Mouse (Mus musculus) heart, adult 2 months (tissue): ENCODE measurements at regions not wholly inside any gene's neighbourhood (a gene's known extent, or its start where the extent isn't known, plus 50 kb on each side); places are given as distances from the start of the nearest gene placed in this dataset.

Experiments
- DNase-seq, 2 experiments: peaks; one replicate each; pipeline ENCODE4 v3.0.0; 2021
- H3K27ac ChIP-seq: fragments of 200-600 bp; 2 replicates; pipeline ENCODE4 v1.8.1; 2022
- H3K27me3 ChIP-seq: fragments of 200-500 bp; 2 replicates; pipeline ENCODE4 v1.6.1; 2012; ENCODE audit warnings: mild to moderate bottlenecking, low read length, inconsistent platforms, mixed read lengths; ENCODE audit not compliant: control insufficient read depth, insufficient read depth
- H3K36me3 ChIP-seq: fragments of 200-500 bp; 2 replicates; pipeline ENCODE4 v1.6.1; 2012; ENCODE audit warnings: low read length, inconsistent platforms; ENCODE audit not compliant: control insufficient read depth, insufficient read depth
- H3K4me1 ChIP-seq: fragments of 200-500 bp; 2 replicates; pipeline ENCODE4 v1.6.1; 2011; ENCODE audit warnings: low read length; ENCODE audit not compliant: control insufficient read depth, insufficient read depth
- H3K4me3 ChIP-seq: fragments of 200-600 bp; 2 replicates; pipeline ENCODE4 v1.8.1; 2022
- H3K79me2 ChIP-seq: fragments of 200-500 bp; replicated peaks from 2 replicates; pipeline ENCODE4 v1.6.1; 2012; ENCODE audit warnings: mild to moderate bottlenecking, inconsistent platforms, low read length, moderate library complexity, mixed read lengths; ENCODE audit not compliant: control insufficient read depth, insufficient read depth
- H3K9ac ChIP-seq: fragments of 200-500 bp; 2 replicates; pipeline ENCODE4 v1.6.1; 2012; ENCODE audit warnings: low read depth, mild to moderate bottlenecking, control low read depth, inconsistent platforms, low read length, mixed read lengths
- CTCF ChIP-seq: fragments of 200-600 bp; IDR thresholded peaks from 2 replicates; pipeline ENCODE4 v1.8.1; 2022; ENCODE audit warnings: antibody characterized with exemption, mild to moderate bottlenecking, moderate library complexity
- EP300 ChIP-seq: fragments of 200-500 bp; IDR thresholded peaks from 2 replicates; pipeline ENCODE4 v1.6.1; 2011; ENCODE audit warnings: low read depth, low read length, control low read depth; ENCODE audit not compliant: insufficient read depth
- POLR2A ChIP-seq: fragments of 200-500 bp; IDR thresholded peaks from 2 replicates; pipeline ENCODE4 v1.6.1; 2011; ENCODE audit warnings: mild to moderate bottlenecking, low read depth, low read length, control low read depth; ENCODE audit not compliant: insufficient read depth
- WGBS: fragments of 180-500 bp; shearing (Covaris S2); methylation state at CpG from one replicate; pipeline ENCODE4 v1.1.7; 2018; 5-methylcytosine and 5-hydroxymethylcytosine counted together
- intact Hi-C: fragments of 180-260 bp; cut with DNase I; formaldehyde crosslinking; loops from one replicate; pipeline ENCODE4 v1.15.1; 2025

DNA sequence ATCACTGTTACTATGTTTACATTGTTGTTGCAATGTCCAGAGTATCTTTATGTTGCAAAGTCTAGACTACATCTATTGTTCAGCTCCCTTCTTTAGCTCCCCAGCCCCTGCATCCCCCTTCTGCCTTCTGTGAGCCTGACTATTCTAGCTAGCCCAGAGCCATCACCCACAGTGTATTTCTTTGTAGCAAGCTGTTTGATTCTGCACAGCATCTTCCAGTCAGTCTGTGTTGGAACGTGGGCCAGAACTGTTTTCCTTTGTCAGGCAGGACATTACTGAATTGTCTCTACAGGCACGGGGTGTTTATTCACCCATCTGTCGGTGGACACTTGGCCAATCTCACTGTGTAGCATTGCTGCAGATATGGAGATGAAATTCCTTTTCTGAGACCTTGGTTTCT is 295.4 kb upstream of the Trpc7 start:
- Histone ChIP-seq H3K4me3 (no peak overlapping the region), H3K9ac (no peak overlapping the region), H3K27me3 (no peaks in the 10 kb centered on the region), H3K79me2 (no peaks in the 10 kb centered on the region), H3K4me1 (no peaks in the 10 kb centered on the region), H3K27ac (no peak overlapping the region), H3K36me3 (no peaks in the 10 kb centered on the region)
- 42% methylated on average over 3 of the region's 3 CpGs for WGBS
- TF ChIP-seq EP300 (no peak), CTCF (no peak), POLR2A (no peak)
- DNase-seq = no peak
- intact Hi-C loops = no loop called here

DNA sequence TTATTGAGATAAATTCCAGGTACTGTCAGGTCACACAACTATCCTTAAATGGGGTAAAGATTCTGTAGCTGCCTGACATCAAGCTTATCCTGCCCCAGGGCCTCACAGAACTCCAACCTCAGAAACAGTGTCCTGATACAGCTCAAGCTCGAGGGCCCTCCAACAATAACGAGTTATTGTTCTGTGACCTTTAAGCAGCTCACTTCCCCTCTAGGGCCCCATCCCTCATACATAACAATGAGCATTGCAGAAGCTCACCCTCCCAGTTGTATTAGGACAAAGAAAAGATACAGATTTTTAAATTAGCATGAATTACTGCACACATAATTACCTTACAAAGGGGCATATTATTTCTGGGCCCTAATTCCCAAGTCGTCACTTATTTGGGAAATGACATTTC is 293.5 kb upstream of the Trpc7 start:
- Histone ChIP-seq H3K4me3 (no peak overlapping the region), H3K27me3 (no peaks in the 10 kb centered on the region), H3K79me2 (no peaks in the 10 kb centered on the region), H3K4me1 (no peaks in the 10 kb centered on the region), H3K9ac (no peak overlapping the region), H3K27ac (no peak overlapping the region), H3K36me3 (no peaks in the 10 kb centered on the region)
- TF ChIP-seq EP300 (no peak), POLR2A (no peak), CTCF (no peak)
- intact Hi-C loops = no loop called here
- DNase-seq = no peak
- WGBS = 45% methylated on average over 3 of the region's 3 CpGs

DNA sequence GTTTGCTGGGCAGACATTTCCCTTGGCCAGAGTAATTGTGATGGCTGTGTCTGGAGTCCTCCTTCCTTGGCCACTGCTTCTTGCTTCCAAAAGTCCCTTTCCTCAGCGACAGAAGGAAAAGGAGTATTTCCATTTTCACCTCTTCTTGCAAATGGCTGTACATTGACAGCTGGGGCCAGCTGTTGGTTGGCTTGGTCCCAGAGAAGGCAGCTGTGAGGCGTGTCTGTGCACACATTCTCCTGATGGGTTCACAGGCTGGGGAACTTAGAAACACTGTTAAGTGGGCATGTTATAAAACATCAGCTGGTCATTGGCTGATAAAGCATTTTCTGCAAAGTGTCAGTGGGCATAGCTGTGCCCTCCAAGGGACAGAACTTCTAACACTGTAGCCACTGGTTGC is 290.4 kb upstream of the Trpc7 start:
- H3K27me3 ChIP-seq = no peaks in the 10 kb centered on the region
- H3K27ac ChIP-seq = no peak overlapping the region
- H3K79me2 ChIP-seq = no peaks in the 10 kb centered on the region
- DNase-seq = peak; percentile 57 to 77
- H3K9ac ChIP-seq = no peak overlapping the region
- intact Hi-C loops = no loop called here
- WGBS = 52% methylated on average over 2 of the region's 2 CpGs
- H3K4me1 ChIP-seq = no peaks in the 10 kb centered on the region
- TF ChIP-seq EP300 = 0 out of 2 replicates have a peak, but pooled peaks have one; percentile 32
- no peak for TF ChIP-seq CTCF
- no peak for TF ChIP-seq POLR2A
- no peaks in the 10 kb centered on the region for H3K36me3 ChIP-seq
- no peak overlapping the region for H3K4me3 ChIP-seq

DNA sequence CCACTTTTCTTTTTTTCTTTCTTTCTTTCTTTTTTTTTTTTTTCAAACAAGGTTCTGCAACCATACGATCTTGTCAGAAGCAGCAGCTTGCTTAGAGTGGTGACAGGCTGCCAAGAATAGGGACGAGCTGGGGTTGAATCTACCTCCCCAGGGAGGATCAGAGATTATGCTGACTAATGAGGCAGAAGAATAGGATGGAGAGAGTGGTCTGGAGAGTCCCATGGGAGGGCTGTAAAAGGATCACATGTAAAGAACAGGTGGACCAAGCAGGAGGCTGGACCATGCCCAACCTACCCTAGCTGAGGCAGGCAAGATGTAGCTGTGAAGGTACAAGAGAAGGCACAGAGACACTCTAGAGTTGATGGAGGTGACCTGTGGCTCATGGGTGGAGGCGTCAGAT is 274.4 kb upstream of the Trpc7 start:
- no peak overlapping the region for H3K27ac ChIP-seq
- DNase-seq = no peak
- no peaks in the 10 kb centered on the region for H3K36me3 ChIP-seq
- 36% methylated on average over 3 of the region's 3 CpGs for WGBS
- H3K79me2 ChIP-seq = no peaks in the 10 kb centered on the region
- H3K4me1 ChIP-seq = no peaks in the 10 kb centered on the region
- no peak for TF ChIP-seq POLR2A
- TF ChIP-seq CTCF = no peak
- no peak for TF ChIP-seq EP300
- H3K9ac ChIP-seq = no peak overlapping the region
- intact Hi-C loops = no loop called here
- no peaks in the 10 kb centered on the region for H3K27me3 ChIP-seq
- no peak overlapping the region for H3K4me3 ChIP-seq

DNA sequence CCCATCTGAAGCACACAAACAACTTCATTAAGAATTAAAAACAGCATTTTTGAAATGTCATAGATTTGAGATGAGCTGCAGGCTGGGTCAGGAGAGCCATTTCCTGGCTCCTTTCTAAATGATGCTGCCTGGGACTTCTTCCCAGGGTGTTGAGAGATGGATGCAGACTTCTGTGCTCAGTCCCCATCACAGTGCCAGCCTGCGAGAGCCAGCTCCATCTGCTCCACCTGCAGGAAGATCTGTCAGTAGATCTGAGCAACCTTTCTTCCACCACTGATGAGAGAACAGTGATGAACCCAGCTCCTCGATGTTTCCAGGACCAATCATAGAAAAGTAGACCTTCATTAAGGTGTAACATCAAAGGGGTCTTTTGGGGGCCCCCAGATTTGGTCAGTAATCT is 273.8 kb upstream of the Trpc7 start:
- Histone ChIP-seq H3K9ac (no peak overlapping the region), H3K27ac (no peak overlapping the region), H3K36me3 (no peaks in the 10 kb centered on the region), H3K27me3 (no peaks in the 10 kb centered on the region), H3K4me1 (no peaks in the 10 kb centered on the region), H3K4me3 (no peak overlapping the region), H3K79me2 (no peaks in the 10 kb centered on the region)
- intact Hi-C loops = no loop called here
- 77% methylated on average over 2 of the region's 2 CpGs for WGBS
- no peak for DNase-seq
- TF ChIP-seq CTCF (no peak), EP300 (no peak)

DNA sequence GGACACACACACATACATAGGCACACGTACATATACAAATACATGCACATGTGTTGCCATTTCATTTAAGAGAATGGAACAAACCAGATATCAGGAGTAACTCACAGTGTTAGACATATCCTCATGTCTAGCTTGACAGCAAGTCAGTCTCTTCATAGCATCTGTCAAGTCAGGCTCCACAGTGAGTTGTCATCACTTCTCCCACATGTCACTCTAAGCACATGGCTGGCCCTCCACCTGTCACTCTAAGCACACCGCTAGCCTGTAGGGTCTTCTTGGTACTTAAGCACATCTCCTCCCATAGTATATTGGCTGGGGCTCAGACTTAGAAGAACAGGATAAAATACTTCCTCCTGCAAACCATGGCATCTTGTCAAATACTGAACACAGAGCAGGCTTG is 269.6 kb upstream of the Trpc7 start:
- H3K4me3 ChIP-seq = no peak overlapping the region
- WGBS = 85% methylated on average over 2 of the region's 2 CpGs
- intact Hi-C loops = no loop called here
- H3K9ac ChIP-seq = no peak overlapping the region
- TF ChIP-seq EP300 = no peak
- no peak for TF ChIP-seq CTCF
- TF ChIP-seq POLR2A = no peak
- H3K27ac ChIP-seq = no peak overlapping the region
- no peak for DNase-seq
- H3K79me2 ChIP-seq = no peaks in the 10 kb centered on the region
- H3K4me1 ChIP-seq = no peaks in the 10 kb centered on the region
- H3K27me3 ChIP-seq = no peaks in the 10 kb centered on the region
- H3K36me3 ChIP-seq = no peaks in the 10 kb centered on the region
